ENCODE assay signal across 17 mouse cellular contexts in the genomic region with DNA sequence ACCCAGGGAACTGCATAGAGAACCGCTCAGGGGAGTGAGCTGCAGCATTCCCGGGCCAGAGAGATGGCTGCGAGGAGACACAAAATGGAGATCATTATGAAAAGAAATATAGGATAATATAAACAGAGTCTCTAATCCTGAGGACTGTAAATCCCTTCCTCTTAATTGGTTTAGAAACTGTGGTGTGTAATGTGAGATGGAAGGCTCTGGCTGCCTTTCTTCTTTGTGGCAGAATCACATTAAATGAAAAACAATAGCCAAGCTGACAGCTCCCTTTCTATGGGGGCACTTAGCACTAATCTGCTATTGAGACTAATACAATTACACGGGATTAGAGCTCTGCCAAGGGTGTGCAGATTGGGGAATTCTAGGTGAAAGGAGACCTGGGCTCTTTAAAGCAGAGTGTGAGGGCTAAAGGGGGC.
DNase-seq lines count a peak whose midpoint lies in the region; ATAC-seq and TF ChIP-seq lines count a peak whose summit lies in the region.
"Had no signal": no experiment of that assay in that cellular context is flagged by ENCODE, and none has a peak within 500 bp of the region (broad histone marks: within the 10 kb centered on the region; RNA-seq: fewer than 3 reads in every experiment).

No protein-coding gene starts in this region.

- WGBS in neural tube, embryonic 12.5 days, result 6% methylated on average over 4 of the region's 4 CpGs
- WGBS in forebrain, postnatal 0 days, result 6% methylated on average over 4 of the region's 4 CpGs
- 3% methylated on average over 4 of the region's 4 CpGs for WGBS in midbrain, embryonic 13.5 days

- no peak overlapping the region for H3K4me3 ChIP-seq in neural tube, embryonic 12.5 days
- no peak overlapping the region for H3K4me3 ChIP-seq in forebrain, postnatal 0 days (ENCODE audit: low read depth, low read length)
- H3K4me3 ChIP-seq in midbrain, embryonic 13.5 days (replicated peaks), result no peak overlapping the region
- H3K4me3 ChIP-seq: heart, embryonic 13.5 days; left cerebral cortex, adult 2 months; stomach, embryonic 15.5 days had no signal

- H3K36me3 ChIP-seq in neural tube, embryonic 12.5 days, result no peaks in the 10 kb centered on the region
- H3K36me3 ChIP-seq in forebrain, postnatal 0 days (ENCODE audit: insufficient read depth), result no peaks in the 10 kb centered on the region
- H3K36me3 ChIP-seq in midbrain, embryonic 13.5 days, result no peaks in the 10 kb centered on the region
- H3K36me3 ChIP-seq: heart, embryonic 13.5 days; stomach, embryonic 15.5 days had no signal

- H3K27me3 ChIP-seq in neural tube, embryonic 12.5 days (replicated peaks), result no peaks in the 10 kb centered on the region
- H3K27me3 ChIP-seq in forebrain, postnatal 0 days (ENCODE audit: insufficient read depth, low read length), result no peaks in the 10 kb centered on the region
- H3K27me3 ChIP-seq in midbrain, embryonic 13.5 days, result peaks cover 34% of the 10 kb centered on the region
- H3K27me3 ChIP-seq: heart, embryonic 13.5 days; stomach, embryonic 15.5 days had no signal

- H3K9me3 ChIP-seq in neural tube, embryonic 12.5 days, result no peaks in the 10 kb centered on the region
- no peaks in the 10 kb centered on the region for H3K9me3 ChIP-seq in forebrain, postnatal 0 days (ENCODE audit: low read length)
- no peaks in the 10 kb centered on the region for H3K9me3 ChIP-seq in midbrain, embryonic 13.5 days
- H3K9me3 ChIP-seq: heart, embryonic 13.5 days; stomach, embryonic 15.5 days had no signal

- no peak for TF ChIP-seq CTCF in forebrain, postnatal 0 days (IDR thresholded peaks at IDR 0.05; ENCODE audit: low read depth)

- H3K4me2 ChIP-seq in neural tube, embryonic 12.5 days (replicated peaks), result no peak overlapping the region
- no peak overlapping the region for H3K4me2 ChIP-seq in forebrain, postnatal 0 days (ENCODE audit: low read depth)
- H3K4me2 ChIP-seq in midbrain, embryonic 13.5 days (replicated peaks), result peak overlapping the region; percentile 13; the same call in 1 of the 2 replicates
- H3K4me2 ChIP-seq: heart, embryonic 13.5 days; stomach, embryonic 15.5 days had no signal

- 0 out of 2 replicates have a peak, but pooled peaks have one; percentile 48 for ATAC-seq in neural tube, embryonic 12.5 days (ENCODE audit: low FRiP score, low read depth)
- ATAC-seq in forebrain, postnatal 0 days, result peak; percentile 68; the same call in 1 of the 2 replicates
- ATAC-seq in midbrain, embryonic 13.5 days, result peak; percentile 94
- ATAC-seq: inflammation-experienced regulatory T-cells, adult 6 months had no signal

- no peak overlapping the region for H3K27ac ChIP-seq in neural tube, embryonic 12.5 days
- H3K27ac ChIP-seq in forebrain, postnatal 0 days (ENCODE audit: low read depth, low read length), result no peak overlapping the region
- H3K27ac ChIP-seq in midbrain, embryonic 13.5 days, result 0 out of 2 replicates have a peak overlapping the region, but pooled peaks have one; percentile 25
- H3K27ac ChIP-seq: heart, embryonic 13.5 days; left cerebral cortex, adult 2 months; liver, embryonic 14.5 days; stomach, embryonic 15.5 days had no signal

- no peak overlapping the region for H3K9ac ChIP-seq in neural tube, embryonic 12.5 days
- H3K9ac ChIP-seq in forebrain, postnatal 0 days, result no peak overlapping the region
- H3K9ac ChIP-seq in midbrain, embryonic 13.5 days (replicated peaks), result no peak overlapping the region
- H3K9ac ChIP-seq: heart, embryonic 13.5 days; liver, embryonic 14.5 days; stomach, embryonic 15.5 days had no signal

- peaks cover 16% of the 10 kb centered on the region for H3K4me1 ChIP-seq in neural tube, embryonic 12.5 days
- peaks cover 5% of the 10 kb centered on the region; the same call in 1 of the 2 replicates for H3K4me1 ChIP-seq in forebrain, postnatal 0 days (ENCODE audit: insufficient read depth)
- peaks cover 23% of the 10 kb centered on the region for H3K4me1 ChIP-seq in midbrain, embryonic 13.5 days (replicated peaks)
- H3K4me1 ChIP-seq: stomach, embryonic 15.5 days had no signal

- no peak for DNase-seq in neural tube, embryonic 10.5 days (ENCODE audit: extremely low spot score, low spot score)
- peak; percentile 11 for DNase-seq in forebrain, postnatal 0 days
- no peak for DNase-seq in thymus, postnatal 25 days
- no peak for DNase-seq in gastrocnemius, adult 18-20 months (ENCODE audit: low spot score)
- no peak for DNase-seq in spleen, postnatal 14 days (ENCODE audit: low spot score in 2 of 2)
- no peak for DNase-seq in cerebellum, postnatal 25 days
- DNase-seq: kidney, postnatal 4 days; lung, postnatal 4 days; right cerebral cortex, postnatal 4 days; thymus, postnatal 36 days had no signal
